Mouse (Mus musculus): ENCODE data around the gene Snrk. TPM values are rescaled to one million over a fixed set of nuclear protein-coding genes. Genes with fewer than 3 reads are reported as not detected.

Snrk gene
- 10 to 100 TPM; 21.8 to 29.7 TPM for polyA plus RNA-seq (2017; shearing (Covaris generic))

GRCm38 (mm10) chr9:122117112-122117616 is at the start of gene Snrk:
Gene Snrk, plus strand, starts transcription at chr9:122117266.
- ATAC-seq, result peak; percentile 89

- ATAC-seq, result no peak
Measured at GRCm38 (mm10) chr9:122067654-122068053, 49.4 kb upstream of the Snrk start.

DNA sequence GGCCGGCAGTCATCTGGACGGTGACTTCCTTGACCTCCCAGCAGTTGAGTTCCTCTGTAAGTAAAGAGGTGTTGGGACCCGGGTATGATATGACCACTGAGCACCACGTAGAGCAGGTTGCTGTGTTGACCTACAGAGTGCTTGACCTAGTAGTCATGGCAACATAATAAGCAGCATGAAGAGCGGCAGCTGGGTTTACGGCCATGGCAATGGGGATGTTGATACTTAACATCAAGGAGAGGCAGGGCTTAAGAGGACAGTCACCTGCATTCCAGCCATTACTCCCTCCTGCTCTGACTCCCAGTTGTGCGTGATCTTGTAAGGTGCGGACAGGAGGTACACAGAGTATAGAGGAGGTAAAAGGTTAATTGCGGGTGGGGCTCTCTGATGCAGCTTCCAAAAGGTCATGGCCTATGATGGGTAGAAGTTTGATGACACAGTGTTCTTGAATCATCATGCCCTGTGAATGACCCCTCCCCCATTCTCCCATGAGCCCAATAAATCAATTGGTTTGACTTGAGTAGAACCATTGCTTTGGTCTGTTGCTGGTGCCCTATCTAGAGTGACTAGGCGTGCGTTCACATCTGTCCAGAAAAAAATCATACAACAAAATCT is 47.4 kb upstream of the Snrk start:
- no peak for ATAC-seq

GRCm38 (mm10) chr9:122073980-122074379 is 43.1 kb upstream of the Snrk start:
- ATAC-seq, result no peak

DNA sequence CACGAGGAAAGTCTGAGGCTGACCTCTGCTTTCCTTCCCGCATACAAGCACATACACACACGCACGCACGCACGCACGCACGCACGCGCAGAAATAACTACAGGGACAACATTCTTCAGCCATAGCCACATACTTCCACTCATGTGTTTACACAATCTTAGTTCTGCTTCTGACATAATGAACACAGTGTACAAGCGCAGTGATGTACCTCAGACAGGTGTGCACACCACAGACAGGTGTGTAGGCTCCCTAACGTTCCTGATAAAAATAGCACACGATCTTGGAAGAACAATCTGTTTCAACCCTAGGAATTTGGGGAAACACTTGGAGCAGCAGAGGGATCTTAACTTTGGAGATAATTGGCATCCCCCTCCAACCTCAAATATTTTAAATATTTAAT is 42.5 kb upstream of the Snrk start:
- ATAC-seq, result no peak

DNA sequence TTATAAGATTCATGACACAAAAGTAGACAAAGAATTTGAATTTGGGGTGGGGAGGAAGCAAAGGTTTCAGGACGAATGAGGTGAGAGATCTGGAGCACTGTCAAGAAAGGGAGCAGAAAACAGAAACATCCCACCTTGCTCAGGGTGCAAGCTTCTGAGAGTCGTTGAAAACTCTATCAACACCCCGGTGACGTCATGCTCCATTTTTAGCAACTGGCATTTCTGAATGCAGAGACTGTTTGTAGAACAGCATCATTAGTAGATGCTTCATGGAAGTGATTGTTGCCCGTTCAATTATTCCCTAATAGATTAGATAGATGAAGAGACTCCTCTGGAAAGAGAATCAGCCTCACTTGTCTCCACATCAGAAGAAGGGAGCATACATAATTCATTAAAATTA is 38.6 kb upstream of the Snrk start:
- ATAC-seq, result no peak

GRCm38 (mm10) chr9:122083698-122084097 is 33.4 kb upstream of the Snrk start:
- no peak for ATAC-seq

- ATAC-seq, result no peak
Measured at GRCm38 (mm10) chr9:122084175-122084574, 32.9 kb upstream of the Snrk start.

DNA sequence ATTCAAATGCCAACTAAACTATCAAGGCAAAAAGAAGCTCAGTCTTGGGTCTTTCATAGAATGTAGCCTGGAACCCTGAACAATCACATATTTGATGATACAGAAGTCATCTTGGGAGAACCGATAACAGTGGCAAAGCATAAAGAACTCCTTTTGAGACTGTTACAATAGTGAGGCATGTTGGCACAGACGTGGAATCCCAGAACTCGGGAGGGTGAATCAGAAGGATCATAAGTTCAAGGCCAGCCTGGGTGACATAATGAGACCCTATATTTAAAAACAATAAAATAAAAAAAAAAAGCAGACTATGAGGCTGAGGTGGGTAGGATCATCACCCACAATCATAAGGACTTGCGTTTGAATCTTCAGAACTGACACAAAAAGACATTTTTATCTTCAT is 32.4 kb upstream of the Snrk start:
- ATAC-seq, result no peak

DNA sequence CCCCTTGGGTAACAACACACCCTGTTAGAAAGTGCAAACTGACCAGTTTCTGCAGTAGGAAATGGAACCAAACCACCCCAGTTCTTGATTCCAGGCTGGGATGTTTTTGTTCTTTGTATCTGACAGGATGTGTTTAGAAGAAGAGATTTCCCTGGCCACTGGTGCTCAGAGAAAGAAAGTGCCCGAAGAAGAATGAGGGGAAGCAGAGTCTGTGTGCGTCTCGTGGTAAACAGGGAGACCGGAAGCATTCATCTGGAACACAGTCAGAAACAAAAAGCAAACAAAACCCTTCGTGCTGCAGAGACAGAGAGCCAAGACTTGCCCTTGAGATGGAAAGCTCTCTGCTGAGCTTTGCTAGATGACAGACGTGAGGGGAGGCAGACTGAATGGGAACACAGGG is 32.0 kb upstream of the Snrk start:
- no peak for ATAC-seq

DNA sequence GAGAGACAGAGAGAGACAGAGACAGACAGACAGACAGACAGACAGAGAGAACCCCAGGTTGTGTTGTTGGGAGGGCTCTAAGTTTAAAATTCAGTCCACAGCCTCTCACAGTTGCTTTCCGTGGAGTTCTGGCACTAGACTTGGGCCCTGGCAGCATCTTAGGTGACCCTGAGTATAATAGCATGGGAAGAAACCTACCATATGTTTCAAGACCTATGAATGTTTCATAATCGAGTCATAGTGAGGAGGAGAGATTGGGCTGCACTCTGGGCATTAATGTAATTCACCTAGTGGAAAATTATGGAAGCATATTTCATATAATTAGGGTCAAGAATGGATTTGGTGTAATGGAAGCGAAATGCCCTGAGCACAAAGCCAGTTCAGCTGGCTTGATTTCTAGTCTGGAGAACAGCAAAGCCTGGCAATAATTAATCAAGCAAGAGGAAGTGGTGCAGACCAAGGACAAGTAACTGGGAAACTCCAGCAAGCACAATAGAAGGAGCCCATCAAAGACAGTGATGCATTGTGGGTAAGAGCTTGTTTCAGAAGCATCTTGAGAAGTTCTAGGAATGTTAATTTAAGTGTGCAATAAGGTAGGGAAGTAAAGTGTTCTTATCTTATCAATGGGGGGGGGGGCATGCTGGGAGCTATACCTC is 31.4 kb upstream of the Snrk start:
- no peak for ATAC-seq

DNA sequence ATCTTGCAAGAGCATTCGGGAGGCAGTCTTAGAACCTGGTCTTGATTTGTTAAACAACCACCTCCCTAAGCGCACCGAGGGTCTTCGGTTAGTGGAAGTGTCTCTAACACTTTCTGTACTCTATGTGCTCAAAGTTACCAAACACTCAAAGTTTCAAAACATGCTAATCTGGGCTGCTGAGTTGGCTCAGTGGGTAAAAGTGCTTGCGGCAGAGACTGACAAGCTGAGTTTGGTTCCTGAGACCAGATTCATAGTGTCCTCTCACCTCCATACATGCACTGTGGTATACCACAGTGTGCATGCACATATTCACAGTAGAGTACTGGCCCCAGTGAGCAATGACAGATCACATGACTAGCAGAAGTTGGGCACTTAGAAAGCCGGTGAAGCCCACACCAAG is 30.0 kb upstream of the Snrk start:
- no peak for ATAC-seq

DNA sequence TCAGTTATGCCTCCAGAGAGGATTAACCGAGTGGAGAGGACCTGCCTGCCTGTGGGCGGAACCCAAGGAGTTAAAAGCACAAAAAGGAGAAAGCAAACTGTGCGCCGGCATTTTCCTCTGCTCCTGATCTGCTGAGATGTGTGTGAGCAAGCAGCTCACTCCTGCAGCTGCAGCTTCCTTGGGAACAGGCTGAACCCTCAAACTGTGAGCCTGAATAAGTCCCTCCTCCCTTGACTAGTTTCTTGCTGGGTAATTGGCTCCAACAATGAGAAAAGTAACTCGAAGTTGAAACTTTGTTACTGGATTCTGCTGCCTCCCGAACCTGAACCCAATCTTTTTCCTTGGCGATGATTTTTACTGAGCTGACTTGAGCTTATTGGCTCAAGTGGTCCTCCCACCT is 25.9 kb upstream of the Snrk start:
- no peak for ATAC-seq

- ATAC-seq, result peak; percentile 29
Measured at GRCm38 (mm10) chr9:122091782-122092228, 25.3 kb upstream of the Snrk start.

- ATAC-seq, result no peak
Measured at GRCm38 (mm10) chr9:122094171-122094570, 22.9 kb upstream of the Snrk start.

DNA sequence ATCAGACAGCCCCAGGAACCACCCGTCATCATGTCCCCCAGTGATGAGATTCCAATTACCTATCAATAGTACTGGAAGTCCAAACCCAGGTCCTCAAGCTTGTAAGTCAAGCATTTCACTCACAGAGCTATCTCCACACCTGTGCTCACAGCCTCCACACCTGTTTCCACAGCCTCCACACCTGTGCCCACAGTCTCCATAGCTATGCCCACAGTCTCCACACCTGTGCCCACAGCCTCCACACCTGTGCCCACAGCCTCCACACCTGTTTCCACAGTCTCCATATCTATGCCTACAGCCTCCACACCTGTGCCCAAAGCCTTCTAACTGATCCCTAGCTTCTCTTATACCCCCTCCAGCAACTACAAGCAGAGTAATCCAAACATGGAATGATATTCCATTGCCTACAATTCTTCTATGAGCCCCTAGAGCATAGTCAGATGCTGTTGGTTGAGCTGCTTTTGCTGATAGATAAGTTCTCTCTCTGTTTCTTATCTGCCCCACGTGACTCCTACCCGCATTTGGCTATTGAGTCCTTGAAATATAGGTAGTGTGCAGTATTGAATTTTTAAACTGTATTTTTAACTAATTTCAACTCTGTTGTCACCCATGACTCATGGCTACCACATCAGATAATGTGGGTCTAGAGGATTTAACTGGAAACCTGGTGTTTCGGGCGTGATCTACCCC is 20.1 kb upstream of the Snrk start:
- ATAC-seq, result no peak

GRCm38 (mm10) chr9:122097535-122097934 is 19.5 kb upstream of the Snrk start:
- no peak for ATAC-seq

- ATAC-seq, result no peak
Measured at GRCm38 (mm10) chr9:122100584-122101127, 16.4 kb upstream of the Snrk start.

DNA sequence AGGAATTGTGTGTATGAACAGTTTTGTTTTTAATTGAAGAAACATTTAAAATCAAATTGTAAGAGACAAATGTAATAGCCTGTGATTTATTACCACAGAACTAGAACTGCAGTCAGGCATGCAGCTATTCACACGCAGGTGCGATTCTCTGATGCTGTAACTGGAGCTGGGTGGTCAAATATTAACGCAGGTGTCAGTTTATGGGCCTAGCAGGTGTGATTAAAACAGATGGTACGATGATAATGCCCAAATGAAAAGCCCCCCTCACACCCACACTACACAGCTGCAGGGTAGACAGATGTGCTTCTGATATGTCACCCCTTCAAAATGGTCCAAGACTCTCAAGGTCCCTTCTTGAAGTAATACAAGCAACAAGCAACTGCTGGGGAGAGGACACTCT is 15.9 kb upstream of the Snrk start:
- no peak for ATAC-seq

DNA sequence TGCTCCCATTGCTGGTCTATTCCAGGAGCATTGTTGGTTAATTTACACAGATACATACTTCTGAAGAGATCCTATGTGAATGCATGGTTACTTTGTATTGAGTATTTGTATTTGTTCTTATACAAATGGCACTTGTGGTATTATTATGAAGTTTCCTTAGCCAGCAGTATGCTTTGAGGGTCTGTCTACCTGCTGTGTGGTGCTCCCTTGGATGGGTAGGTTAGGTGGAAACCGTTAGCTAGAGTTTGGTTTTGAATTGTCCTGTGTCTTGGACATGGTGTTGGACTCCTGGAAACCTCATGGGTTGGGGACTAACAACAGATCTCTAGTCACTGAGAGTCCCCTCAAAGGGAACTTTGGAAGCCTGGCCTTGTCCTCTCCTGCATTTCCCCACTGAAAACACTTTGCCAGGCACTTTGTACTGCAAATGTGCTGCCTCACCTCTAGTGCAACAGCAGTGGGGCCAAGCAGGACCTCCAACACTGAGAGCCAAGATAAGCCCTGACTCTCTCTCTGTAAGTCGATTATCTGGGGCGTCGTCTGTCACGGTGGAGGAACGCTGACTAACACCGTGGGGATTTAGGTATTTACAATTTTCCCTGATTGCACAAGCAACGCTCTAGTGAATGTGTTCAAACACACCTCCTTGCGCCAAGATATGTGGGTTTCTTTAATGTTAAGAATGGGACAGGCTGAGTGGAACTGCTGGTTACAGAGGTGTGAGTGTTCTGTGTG is 13.3 kb upstream of the Snrk start:
- ATAC-seq, result no peak

DNA sequence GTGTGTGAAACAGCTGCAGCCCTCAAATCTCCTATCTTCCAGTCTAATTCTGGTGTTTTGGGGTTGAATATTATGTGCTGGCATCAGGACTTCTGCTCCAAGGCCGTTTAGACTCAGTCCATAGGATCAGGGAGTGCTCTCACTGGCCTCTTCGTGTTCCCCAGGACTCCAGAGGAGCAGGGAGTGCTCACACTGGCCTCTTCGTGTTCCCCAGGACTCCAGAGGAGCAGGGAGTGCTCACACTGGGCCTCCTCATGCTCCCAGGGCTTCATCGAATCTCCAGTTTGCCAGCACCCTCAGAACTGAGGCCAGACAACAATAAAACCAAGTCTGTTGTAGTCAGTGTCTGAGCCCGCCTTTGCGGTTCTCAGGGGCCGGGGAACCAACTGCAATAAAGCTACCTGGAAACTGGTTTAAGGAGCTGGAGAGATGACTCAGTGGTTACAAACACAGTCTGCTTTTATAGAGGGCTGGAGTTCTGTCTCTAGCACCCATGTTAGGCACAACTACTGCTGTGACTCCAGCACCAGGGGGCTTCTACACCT is 12.7 kb upstream of the Snrk start:
- ATAC-seq, result no peak

DNA sequence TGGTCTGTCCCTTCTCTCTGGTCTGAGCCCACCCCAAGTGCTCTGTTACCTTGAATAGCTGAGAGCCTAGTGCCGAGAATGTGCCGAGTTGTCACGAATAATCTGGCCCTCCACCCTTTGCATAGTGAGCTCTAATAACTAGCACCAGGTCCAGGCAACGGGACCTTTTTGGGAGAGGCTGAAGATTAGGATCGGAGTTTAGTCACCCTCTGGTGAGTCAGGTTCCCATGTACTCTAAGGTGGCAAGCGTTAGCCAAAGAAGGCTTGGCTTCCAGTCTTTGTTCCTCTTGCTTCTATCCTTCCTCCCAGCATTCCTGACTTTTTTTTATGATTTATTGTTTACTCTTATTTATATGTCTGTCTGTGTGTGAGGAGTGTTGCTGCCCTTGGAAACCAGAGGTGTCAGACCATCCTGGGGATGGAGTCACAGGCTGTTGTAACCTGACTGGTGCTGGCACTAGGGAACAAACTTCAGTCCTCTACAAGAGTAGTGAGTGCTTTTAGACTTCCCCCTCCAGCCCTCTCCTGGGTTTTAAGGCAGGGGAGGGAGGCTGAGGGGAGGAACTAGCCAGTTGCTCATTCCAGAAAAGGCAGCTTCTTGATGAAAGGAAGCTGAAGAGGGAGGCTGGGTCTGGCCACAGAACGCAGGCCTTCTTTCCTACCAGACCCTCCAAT is 9.2 kb upstream of the Snrk start:
- ATAC-seq, result no peak

Measured in CD4-positive, CD25-positive, alpha-beta regulatory T cell, adult 4 months (primary cell).